Mouse (Mus musculus) T-helper 1 cell (primary cell): ENCODE results near the gene 9530003J23Rik.
"Not testable (repeated sequence)": the region's sequence is repeated elsewhere in the genome, so short reads cannot be mapped to it uniquely, and the experiment has no call there.

Experiments used
- in situ Hi-C: fragments of 300-600 bp; cut with MboI, MseI; formaldehyde crosslinking; loops from one replicate; pipeline ENCODE4 v1.15.1; 2025; ENCODE audit warnings: high pct_unique_total_duplicates

9530003J23Rik gene

GRCm38 (mm10) chr10:117238603-117239002, at the start of gene 9530003J23Rik:
TSS of gene 9530003J23Rik (minus strand) at chr10:117238703.
- in situ Hi-C loops = no loop called here

- in situ Hi-C loops = loop anchor here (10.0 kb wide), 1 partner anchor 1907 kb away; no protein-coding TSS in a partner anchor
Observed at GRCm38 (mm10) chr10:117287226-117287850, 48.8 kb upstream of the 9530003J23Rik start.

GRCm38 (mm10) chr10:117286366-117286970, 48.0 kb upstream of the 9530003J23Rik start:
- in situ Hi-C loops = loop anchor here (10.0 kb wide), 1 partner anchor 1908 kb away; no protein-coding TSS in a partner anchor

GRCm38 (mm10) chr10:117285584-117285983, 47.1 kb upstream of the 9530003J23Rik start:
- in situ Hi-C loops = loop anchor here (10.0 kb wide), 1 partner anchor 1909 kb away; no protein-coding TSS in a partner anchor

GRCm38 (mm10) chr10:117284578-117285520, 46.3 kb upstream of the 9530003J23Rik start:
- in situ Hi-C loops = loop anchor here (10.0 kb wide), 1 partner anchor 1910 kb away; no protein-coding TSS in a partner anchor

GRCm38 (mm10) chr10:117283871-117284577, 45.5 kb upstream of the 9530003J23Rik start:
- in situ Hi-C loops = loop anchor here (10.0 kb wide), 1 partner anchor 1911 kb away; no protein-coding TSS in a partner anchor

- in situ Hi-C loops = loop anchor here (10.0 kb wide), 1 partner anchor 1912 kb away; no protein-coding TSS in a partner anchor
Observed at GRCm38 (mm10) chr10:117283196-117283595, 44.7 kb upstream of the 9530003J23Rik start.

- in situ Hi-C loops = loop anchor here (10.0 kb wide), 1 partner anchor 1912 kb away; no protein-coding TSS in a partner anchor
Observed at GRCm38 (mm10) chr10:117282551-117282950, 44.0 kb upstream of the 9530003J23Rik start.

GRCm38 (mm10) chr10:117282049-117282448, 43.5 kb upstream of the 9530003J23Rik start, which contains the start of gene Lyz2:
TSS of gene Lyz2 (minus strand) at chr10:117282321.
- in situ Hi-C loops = loop anchor here (10.0 kb wide), 1 partner anchor 1913 kb away; no protein-coding TSS in a partner anchor

GRCm38 (mm10) chr10:117281381-117281920, 42.9 kb upstream of the 9530003J23Rik start:
- in situ Hi-C loops = loop anchor here (10.0 kb wide), 1 partner anchor 1913 kb away; no protein-coding TSS in a partner anchor

GRCm38 (mm10) chr10:117280000-117280399, 41.5 kb upstream of the 9530003J23Rik start:
- in situ Hi-C loops = loop anchor here (10.0 kb wide), 1 partner anchor 1915 kb away; no protein-coding TSS in a partner anchor

- in situ Hi-C loops = not testable (repeated sequence)
Observed at GRCm38 (mm10) chr10:117278510-117278909, 40.0 kb upstream of the 9530003J23Rik start.

- in situ Hi-C loops = not testable (repeated sequence)
Observed at GRCm38 (mm10) chr10:117277779-117278178, 39.3 kb upstream of the 9530003J23Rik start.

GRCm38 (mm10) chr10:117275681-117276369, 37.3 kb upstream of the 9530003J23Rik start:
- in situ Hi-C loops = no loop called here

GRCm38 (mm10) chr10:117274645-117275044, 36.1 kb upstream of the 9530003J23Rik start:
- in situ Hi-C loops = loop anchor here (5.0 kb wide), 1 partner anchor 63 kb away; no protein-coding TSS in a partner anchor

- in situ Hi-C loops = loop anchor here (5.0 kb wide), 1 partner anchor 65 kb away; no protein-coding TSS in a partner anchor
Observed at GRCm38 (mm10) chr10:117272023-117272422, 33.5 kb upstream of the 9530003J23Rik start.

GRCm38 (mm10) chr10:117259870-117260269, 21.4 kb upstream of the 9530003J23Rik start:
- in situ Hi-C loops = no loop called here

- in situ Hi-C loops = no loop called here
Observed at GRCm38 (mm10) chr10:117235866-117236265, 2.6 kb downstream of the 9530003J23Rik start.

- in situ Hi-C loops = no loop called here
Observed at GRCm38 (mm10) chr10:117234825-117235224, 3.7 kb downstream of the 9530003J23Rik start.
